Mouse (Mus musculus): ENCODE measurements around the gene Eme1.

The Eme1 gene

DNA sequence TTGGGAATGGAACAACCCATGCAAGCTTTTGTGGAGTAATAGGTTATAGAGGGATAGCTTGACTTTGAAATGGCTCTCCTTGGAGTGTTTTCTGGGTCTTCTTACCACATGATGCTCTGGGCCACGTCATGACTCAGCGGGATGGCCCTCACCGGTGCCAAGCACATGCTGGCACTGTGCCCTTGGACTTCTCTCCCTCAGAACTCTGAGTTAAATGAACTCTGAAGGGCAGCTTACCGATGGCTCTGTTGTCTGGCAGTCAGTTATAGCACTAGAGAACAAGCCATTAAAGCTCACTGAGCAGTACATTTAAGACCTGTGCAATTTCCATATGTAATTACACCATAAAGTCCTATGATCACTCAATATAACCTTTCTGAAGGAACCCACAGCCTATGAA, 56.4 kb downstream of the Eme1 start:
- no peak for DNase-seq (ENCODE audit: low spot score)

DNA sequence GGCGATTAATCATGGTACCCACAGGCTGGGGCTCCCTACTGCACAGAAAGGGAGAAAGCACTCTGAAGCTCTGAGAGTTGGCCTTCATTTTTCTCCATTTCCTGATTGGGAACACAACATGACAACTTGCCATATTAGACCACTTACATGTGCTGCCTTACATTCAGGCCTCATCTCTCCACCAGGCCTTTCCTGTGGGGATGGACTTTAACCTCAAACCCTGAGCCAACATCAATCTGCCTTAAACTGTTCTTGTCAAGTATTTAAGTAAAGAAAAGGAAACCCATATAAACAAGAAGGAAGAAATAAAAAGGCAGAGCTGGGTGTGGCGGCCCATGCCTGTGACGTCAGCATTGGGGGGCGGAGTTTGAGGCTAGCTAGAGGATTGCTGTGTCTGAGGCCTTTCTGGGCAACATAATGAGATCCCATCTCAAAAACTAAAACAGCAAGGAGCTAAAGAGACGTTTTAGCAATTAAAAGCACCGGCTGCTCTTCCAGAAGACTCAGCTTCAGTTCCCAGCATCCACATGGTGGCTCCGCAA, 57.4 kb downstream of the Eme1 start:
- DNase-seq (ENCODE audit: low spot score), result no peak

Measured in layer of hippocampus, adult 11-12 months (tissue).